Mouse (Mus musculus) kidney, postnatal 36 days (tissue): Measurements from ENCODE around the gene Vmn1r239-ps.
A peak's percentile ranks its signal among the peaks of the same experiment; 100 is the strongest.
"Not testable (repeated sequence)": the region's sequence is repeated elsewhere in the genome, so short reads cannot be mapped to it uniquely, and the experiment has no call there.

Source experiments
- DNase-seq, 2 experiments: peaks; one replicate each; pipeline ENCODE4 v3.0.0; 2021 to 2022; ENCODE audit warnings: mixed read lengths in 2 of 2

The Vmn1r239-ps gene

GRCm38 (mm10) chrX:147453610-147454009, at the start of gene Vmn1r239-ps:
Vmn1r239-ps (minus strand) TSS chrX:147453710.
- DNase-seq = not testable (repeated sequence)

DNA sequence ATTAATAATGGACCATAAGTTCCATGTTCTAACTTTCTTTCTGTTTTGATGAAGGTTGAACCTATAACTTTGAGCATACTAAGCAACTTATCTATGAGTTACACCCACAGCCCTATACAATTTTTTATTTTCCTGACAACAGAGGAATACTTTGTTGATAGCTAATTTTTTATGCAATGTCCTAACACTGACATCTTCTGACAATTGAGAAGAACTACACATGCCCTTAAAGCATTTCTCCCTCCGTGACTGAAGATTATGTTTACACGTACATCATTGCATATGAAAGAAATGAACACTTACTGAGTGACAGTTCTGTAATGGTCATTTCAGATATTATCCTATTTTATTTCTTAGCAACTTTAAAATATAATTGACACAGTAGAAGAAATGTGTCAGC, 36.0 kb upstream of the Vmn1r239-ps start:
- no peak for DNase-seq

DNA sequence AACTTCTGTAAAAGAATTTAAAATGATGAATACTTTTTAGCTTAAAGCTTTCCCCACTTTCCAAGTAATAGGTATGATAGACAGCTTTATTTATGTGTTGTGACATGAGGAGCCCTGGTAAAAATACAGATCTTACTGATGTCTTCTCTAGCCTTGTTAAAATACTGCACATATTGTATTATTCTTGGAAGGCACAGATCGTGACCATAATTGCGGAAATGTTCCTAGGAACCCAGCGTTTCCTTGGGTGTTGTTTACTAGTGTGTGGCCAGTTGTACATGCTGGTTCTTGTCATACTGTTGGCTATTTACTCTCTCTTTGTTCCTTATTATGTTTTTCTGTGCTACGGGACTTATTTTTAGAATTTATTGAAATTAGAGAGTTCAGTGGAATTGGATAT, 10.1 kb downstream of the Vmn1r239-ps start:
- DNase-seq = peak in 1 of 2 experiments; percentile 14

DNA sequence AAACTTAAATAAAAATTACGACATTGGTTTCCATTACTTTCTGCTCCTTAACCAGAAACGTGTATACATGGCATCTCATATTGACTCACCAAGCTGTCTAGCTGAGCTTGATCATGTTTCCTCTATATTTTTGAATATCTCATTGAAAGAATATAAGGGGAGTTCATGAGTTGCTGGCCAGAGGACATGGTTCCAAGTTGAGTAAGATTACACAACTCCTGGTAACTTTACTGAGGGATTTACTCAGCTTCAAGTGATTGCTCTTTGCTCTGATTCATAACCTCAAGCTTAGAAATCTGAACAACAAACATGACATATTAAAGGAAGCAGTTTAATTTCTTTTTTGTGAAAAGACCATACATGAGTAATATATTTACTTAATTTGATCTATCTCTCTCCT, 18.1 kb downstream of the Vmn1r239-ps start:
- no peak for DNase-seq

DNA sequence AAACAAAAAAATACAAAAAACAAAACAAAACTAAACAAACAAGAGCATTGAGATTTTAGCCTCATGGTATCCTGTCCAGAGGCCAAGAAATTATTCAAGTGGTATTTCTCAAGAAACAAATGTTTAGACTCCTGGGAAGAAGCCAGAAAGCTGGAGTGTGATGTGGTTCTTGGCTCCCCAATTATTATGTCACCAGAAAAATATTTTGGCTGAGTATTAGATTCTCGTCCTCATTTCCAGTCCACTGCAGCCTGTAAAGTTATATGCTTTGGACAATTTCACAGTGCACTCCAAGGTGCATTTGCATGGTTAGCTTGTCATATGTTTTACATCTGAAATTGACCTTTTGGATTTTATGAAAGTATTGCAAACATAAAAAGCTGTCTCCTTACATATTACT, 23.8 kb downstream of the Vmn1r239-ps start:
- DNase-seq = peak; percentile 1 to 35

- no peak for DNase-seq
These were observed 24.4 kb downstream of the Vmn1r239-ps start, which contains the start of gene Il13ra2 for GRCm38 (mm10) chrX:147429129-147429528. Il13ra2 (minus strand) TSS chrX:147429192.
